Comparison of ENCODE assay signal across 9 mouse cellular contexts in genomic region chr11:20635646-20636045, GRCm38 (mm10).
DNase-seq lines count a peak whose midpoint lies in the region; ATAC-seq and TF ChIP-seq lines count a peak whose summit lies in the region.
"Had no signal": no experiment of that assay in that cellular context is flagged by ENCODE, and none has a peak within 500 bp of the region (broad histone marks: within the 10 kb centered on the region; RNA-seq: fewer than 3 reads in every experiment).

No protein-coding gene starts in this region.

- H3K9ac ChIP-seq in forebrain, embryonic 15.5 days (replicated peaks) = no peak overlapping the region
- H3K9ac ChIP-seq in limb, embryonic 12.5 days (replicated peaks) = no peak overlapping the region
- peak overlapping the region; percentile 21; the same call in 1 of the 2 replicates for H3K9ac ChIP-seq in stomach, embryonic 16.5 days (ENCODE audit: low read length)

- no peak for ATAC-seq in forebrain, embryonic 15.5 days (replicated peaks)
- no peak for ATAC-seq in limb, embryonic 12.5 days (ENCODE audit: insufficient number of reproducible peaks, insufficient read depth, low FRiP score, low TSS enrichment, low read depth)
- peak; percentile 26; the same call in 1 of the 2 replicates for ATAC-seq in stomach, embryonic 16.5 days (ENCODE audit: insufficient read depth, low FRiP score)
- ATAC-seq in frontal cortex, adult (ENCODE audit: low TSS enrichment) = no peak

- H3K27ac ChIP-seq in forebrain, embryonic 10.5 days = peak overlapping the region; percentile 81
- no peak overlapping the region for H3K27ac ChIP-seq in forebrain, embryonic 15.5 days (replicated peaks)
- peak overlapping the region; percentile 57 for H3K27ac ChIP-seq in thymus, adult 2 months (ENCODE audit: control insufficient read depth, insufficient read depth, low read length)
- peak overlapping the region; percentile 67 for H3K27ac ChIP-seq in limb, embryonic 12.5 days
- H3K27ac ChIP-seq in stomach, embryonic 16.5 days (ENCODE audit: low read length) = peak overlapping the region; percentile 88

- H3K4me3 ChIP-seq in forebrain, embryonic 10.5 days = peak overlapping the region; percentile 91; the same call in 1 of the 2 replicates
- no peak overlapping the region for H3K4me3 ChIP-seq in forebrain, embryonic 15.5 days
- H3K4me3 ChIP-seq in thymus, adult 2 months (ENCODE audit: control insufficient read depth, insufficient read depth, low read length) = no peak overlapping the region
- 0 out of 2 replicates have a peak overlapping the region, but pooled peaks have one; percentile 4 for H3K4me3 ChIP-seq in limb, embryonic 12.5 days (replicated peaks)
- peak overlapping the region; percentile 11; the same call in 1 of the 2 replicates for H3K4me3 ChIP-seq in stomach, embryonic 16.5 days (replicated peaks; ENCODE audit: low read length)

- TF ChIP-seq POLR2A in thymus, adult 2 months (IDR thresholded peaks at IDR 0.05; ENCODE audit: control insufficient read depth, extremely low read depth, insufficient read depth, low read length, poor library complexity) = no peak

- H3K36me3 ChIP-seq in forebrain, embryonic 10.5 days (replicated peaks) = no peaks in the 10 kb centered on the region
- no peaks in the 10 kb centered on the region for H3K36me3 ChIP-seq in forebrain, embryonic 15.5 days
- H3K36me3 ChIP-seq in thymus, adult 2 months (ENCODE audit: control insufficient read depth, insufficient read depth, low read length) = no peaks in the 10 kb centered on the region
- H3K36me3 ChIP-seq in limb, embryonic 12.5 days = no peaks in the 10 kb centered on the region
- no peaks in the 10 kb centered on the region for H3K36me3 ChIP-seq in stomach, embryonic 16.5 days (ENCODE audit: control insufficient read depth, insufficient read depth, low read length)

- H3K4me2 ChIP-seq in forebrain, embryonic 15.5 days (replicated peaks) = no peak overlapping the region
- H3K4me2 ChIP-seq in limb, embryonic 12.5 days = peak overlapping the region; percentile 35
- peak overlapping the region; percentile 41 for H3K4me2 ChIP-seq in stomach, embryonic 16.5 days (ENCODE audit: low read depth, low read length)

- no peak for DNase-seq in forebrain, embryonic 10.5 days (ENCODE audit: extremely low spot score, low spot score)
- no peak for DNase-seq in thymus, adult 2 months
- no peak for DNase-seq in thymus, postnatal 14 days
- no peak for DNase-seq in right cerebral cortex, postnatal 10 days (ENCODE audit: low spot score in 2 of 2)
- DNase-seq: right cerebral cortex, adult 18-20 months had no signal

- no peaks in the 10 kb centered on the region for H3K9me3 ChIP-seq in forebrain, embryonic 10.5 days
- no peaks in the 10 kb centered on the region for H3K9me3 ChIP-seq in forebrain, embryonic 15.5 days
- no peaks in the 10 kb centered on the region for H3K9me3 ChIP-seq in limb, embryonic 12.5 days
- H3K9me3 ChIP-seq in stomach, embryonic 16.5 days (replicated peaks; ENCODE audit: control insufficient read depth, low read length) = no peaks in the 10 kb centered on the region

- 21% methylated on average over 6 of the region's 6 CpGs for WGBS in forebrain, embryonic 10.5 days
- WGBS in forebrain, embryonic 15.5 days = 11% methylated on average over 6 of the region's 6 CpGs
- WGBS in thymus, adult 2 months = 16% methylated on average over 6 of the region's 6 CpGs
- 23% methylated on average over 6 of the region's 6 CpGs for WGBS in limb, embryonic 12.5 days
- WGBS in stomach, embryonic 16.5 days = 42% methylated on average over 6 of the region's 6 CpGs

- H3K4me1 ChIP-seq in forebrain, embryonic 10.5 days = peaks cover 79% of the 10 kb centered on the region
- peaks cover 43% of the 10 kb centered on the region for H3K4me1 ChIP-seq in forebrain, embryonic 15.5 days
- peaks cover 16% of the 10 kb centered on the region for H3K4me1 ChIP-seq in thymus, adult 2 months (replicated peaks; ENCODE audit: control insufficient read depth, insufficient read depth, low read length)
- H3K4me1 ChIP-seq in limb, embryonic 12.5 days (replicated peaks) = peaks cover 51% of the 10 kb centered on the region
- H3K4me1 ChIP-seq in stomach, embryonic 16.5 days (ENCODE audit: control insufficient read depth, insufficient read depth, low read length) = peaks cover 42% of the 10 kb centered on the region

- H3K27me3 ChIP-seq in forebrain, embryonic 10.5 days (ENCODE audit: poor library complexity, severe bottlenecking) = no peaks in the 10 kb centered on the region
- H3K27me3 ChIP-seq in forebrain, embryonic 15.5 days = no peaks in the 10 kb centered on the region
- H3K27me3 ChIP-seq in thymus, adult 2 months (ENCODE audit: control insufficient read depth, insufficient read depth, low read length) = no peaks in the 10 kb centered on the region
- H3K27me3 ChIP-seq in limb, embryonic 12.5 days = no peaks in the 10 kb centered on the region
- H3K27me3 ChIP-seq in stomach, embryonic 16.5 days (ENCODE audit: control insufficient read depth, insufficient read depth, low read length) = no peaks in the 10 kb centered on the region

- no peak for TF ChIP-seq CTCF in thymus, adult 2 months (IDR thresholded peaks at IDR 0.05; ENCODE audit: borderline replicate concordance, control insufficient read depth, extremely low read depth, insufficient read depth, low read length, poor library complexity)

Comparison
In these comparisons a context has a peak if more than half of its experiments do, and no peak if none do; other contexts are left out.
1. H3K4me3 ChIP-seq: peak in forebrain, embryonic 10.5 days (single experiment), limb, embryonic 12.5 days (single experiment) and stomach, embryonic 16.5 days (single experiment); none in forebrain, embryonic 15.5 days (single experiment) and thymus, adult 2 months (single experiment).